In the genomic region with DNA sequence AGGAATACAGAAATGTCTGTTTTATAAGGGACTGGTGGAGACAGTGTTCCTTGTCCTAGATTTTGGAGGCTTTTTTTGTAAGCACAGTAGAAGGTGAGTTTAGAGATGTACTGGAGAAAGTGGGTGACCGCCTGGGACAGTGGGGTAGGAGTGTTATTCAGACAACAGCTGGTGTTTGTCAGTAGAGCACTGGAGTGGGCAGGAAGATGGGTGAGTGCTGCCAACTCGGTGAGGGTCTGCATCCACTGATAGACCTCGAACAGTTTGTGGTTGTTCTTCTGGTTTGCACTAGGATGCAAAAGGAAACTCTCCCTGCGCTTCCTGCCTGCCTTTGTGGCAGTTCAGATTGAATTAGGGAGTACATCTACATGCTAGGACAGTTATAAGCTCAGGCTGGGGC, we compare ENCODE assay signal across 13 mouse cellular contexts. TPM values are rescaled to one million over a fixed set of nuclear protein-coding genes. Genes with fewer than 3 reads are reported as not detected.
DNase-seq lines count a peak whose midpoint lies in the region; ATAC-seq and TF ChIP-seq lines count a peak whose summit lies in the region.
"Had no signal": no experiment of that assay in that cellular context is flagged by ENCODE, and none has a peak within 500 bp of the region (broad histone marks: within the 10 kb centered on the region; RNA-seq: fewer than 3 reads in every experiment).

No protein-coding gene starts in this region.

- no peak for TF ChIP-seq CTCF in C2C12 (IDR thresholded peaks at IDR 0.05; ENCODE audit: control insufficient read depth, insufficient read depth, insufficient read length)
- no peak for TF ChIP-seq CTCF in lung, adult 2 months (IDR thresholded peaks at IDR 0.05; ENCODE audit: insufficient read depth, low read length)

- no peak overlapping the region for H3K27ac ChIP-seq in heart, embryonic 10.5 days
- no peak overlapping the region for H3K27ac ChIP-seq in kidney, embryonic 16.5 days (ENCODE audit: low read length)
- H3K27ac ChIP-seq in embryonic facial prominence, embryonic 12.5 days: no peak overlapping the region
- H3K27ac ChIP-seq: midbrain, embryonic 15.5 days; stomach, postnatal 0 days had no signal

- peak overlapping the region; percentile 1 for H3ac ChIP-seq in C2C12 (ENCODE audit: control insufficient read depth, insufficient read length, low read depth)

- H3K36me3 ChIP-seq in heart, embryonic 10.5 days: peaks cover 55% of the 10 kb centered on the region
- peaks cover 53% of the 10 kb centered on the region for H3K36me3 ChIP-seq in kidney, embryonic 16.5 days (ENCODE audit: insufficient read depth, low read length)
- peaks cover 57% of the 10 kb centered on the region for H3K36me3 ChIP-seq in C2C12 (ENCODE audit: control insufficient read depth, insufficient read depth)
- H3K36me3 ChIP-seq in embryonic facial prominence, embryonic 12.5 days: peaks cover 48% of the 10 kb centered on the region

- H3K4me1 ChIP-seq in heart, embryonic 10.5 days: peaks cover 16% of the 10 kb centered on the region; the same call in 1 of the 2 replicates
- peaks cover 17% of the 10 kb centered on the region for H3K4me1 ChIP-seq in kidney, embryonic 16.5 days (ENCODE audit: insufficient read depth, low read length)
- peaks cover 14% of the 10 kb centered on the region for H3K4me1 ChIP-seq in embryonic facial prominence, embryonic 12.5 days
- H3K4me1 ChIP-seq in lung, adult 2 months (ENCODE audit: control insufficient read depth, insufficient read depth, low read length): 0 out of 2 replicates have a peak, but pooled peaks cover 2% of the 10 kb centered on the region

- WGBS in heart, embryonic 10.5 days: 79% methylated on average over 4 of the region's 4 CpGs
- 67% methylated on average over 4 of the region's 4 CpGs for WGBS in kidney, embryonic 16.5 days
- 78% methylated on average over 4 of the region's 4 CpGs for WGBS in embryonic facial prominence, embryonic 12.5 days
- 62% methylated on average over 4 of the region's 4 CpGs for WGBS in lung, adult 2 months

- peak overlapping the region; percentile 95; the same call in 1 of the 2 replicates for H3K4me3 ChIP-seq in heart, embryonic 10.5 days
- H3K4me3 ChIP-seq in kidney, embryonic 16.5 days (ENCODE audit: low read length): no peak overlapping the region
- H3K4me3 ChIP-seq in C2C12 (ENCODE audit: insufficient read depth, poor library complexity, severe bottlenecking): peak overlapping the region; percentile 71
- 0 out of 2 replicates have a peak overlapping the region, but pooled peaks have one; percentile 7 for H3K4me3 ChIP-seq in embryonic facial prominence, embryonic 12.5 days
- no peak overlapping the region for H3K4me3 ChIP-seq in lung, adult 2 months (replicated peaks; ENCODE audit: extremely low read depth, low read depth, low read length)
- H3K4me3 ChIP-seq: midbrain, embryonic 15.5 days had no signal

- H3K9me3 ChIP-seq in heart, embryonic 10.5 days: no peaks in the 10 kb centered on the region
- H3K9me3 ChIP-seq in kidney, embryonic 16.5 days (ENCODE audit: low read length): no peaks in the 10 kb centered on the region
- no peaks in the 10 kb centered on the region for H3K9me3 ChIP-seq in embryonic facial prominence, embryonic 12.5 days
- H3K9me3 ChIP-seq: midbrain, embryonic 15.5 days had no signal

- no peak for DNase-seq in heart, embryonic 10.5 days (ENCODE audit: low spot score)
- DNase-seq in heart, adult 9 months (ENCODE audit: low spot score in 2 of 2): no peak
- DNase-seq in kidney, postnatal 4 days: no peak
- no peak for DNase-seq in retina, embryonic 14.5 days (ENCODE audit: low spot score)
- DNase-seq in lung, adult 2 months: no peak
- DNase-seq: adrenal gland, postnatal 10 days; gastrocnemius, postnatal 25 days; thymus, postnatal 4 days had no signal

- H3K79me3 ChIP-seq in C2C12 (ENCODE audit: low read depth): peaks cover 42% of the 10 kb centered on the region

- 0 out of 2 replicates have a peak overlapping the region, but pooled peaks have one; percentile 11 for H3K9ac ChIP-seq in kidney, embryonic 16.5 days (replicated peaks; ENCODE audit: low read length)
- no peak overlapping the region for H3K9ac ChIP-seq in embryonic facial prominence, embryonic 12.5 days
- H3K9ac ChIP-seq: midbrain, embryonic 15.5 days had no signal

- ATAC-seq in kidney, embryonic 16.5 days (ENCODE audit: low FRiP score, low TSS enrichment): no peak
- no peak for ATAC-seq in embryonic facial prominence, embryonic 12.5 days (ENCODE audit: insufficient number of reproducible peaks, insufficient read depth, low FRiP score, low TSS enrichment)
- ATAC-seq: midbrain, embryonic 15.5 days had no signal

- H3K79me2 ChIP-seq in C2C12 (ENCODE audit: control insufficient read depth, insufficient read depth): peaks cover 63% of the 10 kb centered on the region

- TF ChIP-seq POLR2A in lung, adult 2 months (IDR thresholded peaks at IDR 0.05; ENCODE audit: borderline replicate concordance, extremely low read depth, low read depth, low read length): no peak

- no peak overlapping the region for H3K4me2 ChIP-seq in kidney, embryonic 16.5 days (replicated peaks; ENCODE audit: low read depth, low read length)
- H3K4me2 ChIP-seq in embryonic facial prominence, embryonic 12.5 days (replicated peaks): 0 out of 2 replicates have a peak overlapping the region, but pooled peaks have one; percentile 13

- H3K27me3 ChIP-seq in heart, embryonic 10.5 days (ENCODE audit: insufficient read depth, poor library complexity, severe bottlenecking): no peaks in the 10 kb centered on the region
- no peaks in the 10 kb centered on the region for H3K27me3 ChIP-seq in kidney, embryonic 16.5 days (ENCODE audit: insufficient read depth, low read length)
- H3K27me3 ChIP-seq in C2C12 (ENCODE audit: control insufficient read depth, insufficient read depth, insufficient read length): no peaks in the 10 kb centered on the region
- H3K27me3 ChIP-seq in embryonic facial prominence, embryonic 12.5 days: no peaks in the 10 kb centered on the region
- H3K27me3 ChIP-seq: midbrain, embryonic 15.5 days had no signal

TF ChIP-seq in C2C12, 6 proteins besides CTCF, POLR2A, EP300 and RAD21:
- TF ChIP-seq MYOD1 (IDR thresholded peaks at IDR 0.05; ENCODE audit: control insufficient read depth, insufficient read length, low read depth) (no peak), MYOG (IDR thresholded peaks at IDR 0.05; ENCODE audit: control insufficient read depth, extremely low read depth, insufficient read length) (no peak), FOSL1 (IDR thresholded peaks at IDR 0.05; ENCODE audit: insufficient read depth, low read length, poor library complexity, severe bottlenecking) (no peak), MAX (IDR thresholded peaks at IDR 0.05) (no peak), USF1 (IDR thresholded peaks at IDR 0.05; ENCODE audit: low read depth) (no peak)

RNA-seq across cellular contexts. Expression of a gene that starts 2.8 kb away (rescaled TPM):
- polyA plus RNA-seq in heart, embryonic 10.5 days (2016; fragmentation: Nextera tagmentation; extraction: Ambion mirVana): 737 and 812 TPM in 2 replicates
- polyA plus RNA-seq in kidney, embryonic 16.5 days (2015; fragmentation: Nextera tagmentation; extraction: Ambion mirVana): 868 and 911 TPM in 2 replicates
- 5,697 TPM for polyA plus RNA-seq in C2C12 (2012; fragmentation: generic; extraction: Trizol)
- polyA plus RNA-seq in embryonic facial prominence, embryonic 12.5 days (2016; fragmentation: Nextera tagmentation; extraction: Ambion mirVana): 956 and 977 TPM in 2 replicates
- 1,159 and 1,652 TPM in 2 replicates for polyA plus RNA-seq in lung, adult 2 months (2012; rRNA removed)

Comparison
In these comparisons a context has a peak if more than half of its experiments do, and no peak if none do; other contexts are left out.
1. H3K4me3 ChIP-seq: peak in heart, embryonic 10.5 days (single experiment), C2C12 (single experiment) and embryonic facial prominence, embryonic 12.5 days (single experiment); none in kidney, embryonic 16.5 days (single experiment) and lung, adult 2 months (single experiment).